Mouse (Mus musculus): Measurements from ENCODE around the gene Tbc1d9b.

DNA sequence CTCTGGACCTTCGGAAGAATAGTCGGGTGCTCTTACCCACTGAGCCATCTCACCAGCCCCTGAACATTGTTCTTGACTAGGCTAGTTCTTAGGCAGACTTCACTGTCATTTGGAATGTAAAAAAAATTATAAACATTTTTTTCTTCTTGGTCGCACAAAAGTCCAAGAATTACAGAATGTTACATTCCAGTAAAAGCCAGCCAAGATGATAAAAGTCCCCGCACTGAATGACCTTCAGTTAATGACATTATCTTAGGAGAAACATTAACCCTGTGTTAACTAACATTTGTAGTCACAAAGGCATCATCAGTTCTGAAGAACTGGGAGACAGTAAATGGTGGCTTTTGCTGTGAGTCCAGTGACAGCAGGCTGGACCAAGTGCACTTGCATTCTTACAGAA is 59.2 kb downstream of the Tbc1d9b start:
- TF ChIP-seq TAL1 (IDR thresholded peaks at IDR 0.05; ENCODE audit: low read length), result no peak
- no peak for TF ChIP-seq GATA1 (IDR thresholded peaks at IDR 0.05; ENCODE audit: low read length)

All from erythroblast, embryonic 14.5 days (primary cell).